Mouse (Mus musculus): ENCODE measurements around the gene Cfdp1. TPM values are rescaled to one million over a fixed set of nuclear protein-coding genes. Genes with fewer than 3 reads are reported as not detected.

Cfdp1 gene
- polyA plus RNA-seq, 2 experiments, result 129 to 210 TPM

DNA sequence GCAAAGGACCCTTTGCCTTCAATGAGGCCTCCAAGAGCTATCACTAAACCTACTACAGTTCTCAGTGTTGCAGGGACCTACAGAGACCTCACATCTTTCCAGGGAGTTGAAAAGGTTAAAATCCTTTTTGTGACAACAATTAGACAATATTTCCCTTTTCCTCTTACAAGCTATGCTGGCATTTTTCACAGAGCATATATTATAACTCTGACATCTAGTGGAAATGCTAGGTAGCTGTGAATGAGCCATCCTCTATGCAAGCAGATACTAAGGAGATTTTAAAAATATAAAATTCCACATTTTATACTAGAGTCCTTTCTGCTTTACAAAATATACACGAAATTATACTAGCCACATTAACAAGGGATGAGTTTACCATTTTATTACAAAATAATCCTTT is 41.3 kb downstream of the Cfdp1 start:
- Histone ChIP-seq H3K4me3 (replicated peaks; ENCODE audit: low read length) (no peak overlapping the region), H3K36me3 (ENCODE audit: control insufficient read depth, insufficient read depth, low read length) (peaks cover 20% of the 10 kb centered on the region), H3K4me2 (replicated peaks; ENCODE audit: low read depth, low read length, severe bottlenecking) (no peak overlapping the region), H3K9me3 (ENCODE audit: control insufficient read depth, low read length) (no peaks in the 10 kb centered on the region), H3K4me1 (ENCODE audit: control insufficient read depth, insufficient read depth, low read length) (no peaks in the 10 kb centered on the region), H3K9ac (ENCODE audit: low read depth, low read length, severe bottlenecking) (no peak overlapping the region), H3K27me3 (ENCODE audit: control insufficient read depth, insufficient read depth, low read length) (no peaks in the 10 kb centered on the region), H3K27ac (replicated peaks; ENCODE audit: low read depth, low read length) (no peak overlapping the region)
- 76% methylated on average over 1 of the region's 1 CpGs for WGBS
- TF ChIP-seq POLR2A (IDR thresholded peaks at IDR 0.05; ENCODE audit: borderline replicate concordance, extremely low read depth, insufficient read depth, insufficient read length), result no peak
- no peak for ATAC-seq (ENCODE audit: low FRiP score, low read depth)
- DNase-seq (ENCODE audit: low spot score), result no peak

- H3K4me3 ChIP-seq (replicated peaks; ENCODE audit: low read length), result no peak overlapping the region
- WGBS, result 57% methylated on average over 2 of the region's 2 CpGs
- no peak overlapping the region for H3K4me2 ChIP-seq (replicated peaks; ENCODE audit: low read depth, low read length, severe bottlenecking)
- H3K27ac ChIP-seq (replicated peaks; ENCODE audit: low read depth, low read length), result no peak overlapping the region
- no peak for DNase-seq (ENCODE audit: low spot score)
- H3K27me3 ChIP-seq (ENCODE audit: control insufficient read depth, insufficient read depth, low read length), result no peaks in the 10 kb centered on the region
- H3K36me3 ChIP-seq (ENCODE audit: control insufficient read depth, insufficient read depth, low read length), result peaks cover 15% of the 10 kb centered on the region
- no peaks in the 10 kb centered on the region for H3K4me1 ChIP-seq (ENCODE audit: control insufficient read depth, insufficient read depth, low read length)
- TF ChIP-seq POLR2A (IDR thresholded peaks at IDR 0.05; ENCODE audit: borderline replicate concordance, extremely low read depth, insufficient read depth, insufficient read length), result no peak
- no peaks in the 10 kb centered on the region for H3K9me3 ChIP-seq (ENCODE audit: control insufficient read depth, low read length)
- ATAC-seq (ENCODE audit: low FRiP score, low read depth), result no peak
- no peak overlapping the region for H3K9ac ChIP-seq (ENCODE audit: low read depth, low read length, severe bottlenecking)
These were observed 43.3 kb downstream of the Cfdp1 start for GRCm38 (mm10) chr8:111810656-111811336.

DNA sequence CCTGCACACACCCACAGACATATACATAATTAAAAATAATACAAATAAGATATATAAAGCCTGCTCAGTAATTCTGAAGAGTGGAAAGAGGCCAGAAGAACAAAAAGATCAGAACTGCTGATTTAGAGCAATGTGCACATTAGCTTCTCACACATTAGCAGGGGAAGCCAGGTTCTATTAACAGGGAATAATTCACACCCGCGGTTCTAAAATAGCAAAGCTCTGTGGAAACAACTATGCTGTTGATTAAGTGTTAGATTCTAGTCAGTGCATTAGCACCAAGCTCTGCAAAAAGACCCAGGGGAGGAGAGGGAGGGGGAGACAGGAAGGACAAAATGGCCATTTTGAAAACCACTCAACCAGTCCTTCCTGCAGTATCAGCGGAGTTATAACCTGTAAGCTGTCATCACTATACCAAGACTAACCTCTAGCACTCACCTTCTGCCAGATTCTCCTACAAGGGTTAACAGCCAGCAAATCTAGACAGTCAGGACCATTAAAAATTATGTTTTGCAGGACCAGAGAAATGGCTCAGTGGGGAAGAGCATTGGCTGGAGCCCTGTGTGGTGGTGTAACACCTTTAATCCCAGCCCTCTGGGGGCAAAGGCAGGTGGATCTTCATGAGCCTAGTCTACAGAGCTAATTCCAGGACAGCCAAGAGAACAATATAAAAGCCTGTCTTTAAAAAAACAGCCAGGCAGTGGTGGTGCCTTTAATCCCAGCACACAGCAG is 45.0 kb downstream of the Cfdp1 start:
- H3K4me2 ChIP-seq (replicated peaks; ENCODE audit: low read depth, low read length, severe bottlenecking), result no peak overlapping the region
- H3K9me3 ChIP-seq (ENCODE audit: control insufficient read depth, low read length), result no peaks in the 10 kb centered on the region
- peaks cover 13% of the 10 kb centered on the region for H3K36me3 ChIP-seq (ENCODE audit: control insufficient read depth, insufficient read depth, low read length)
- no peaks in the 10 kb centered on the region for H3K27me3 ChIP-seq (ENCODE audit: control insufficient read depth, insufficient read depth, low read length)
- H3K4me3 ChIP-seq (replicated peaks; ENCODE audit: low read length), result no peak overlapping the region
- 64% methylated on average over 3 of the region's 3 CpGs for WGBS
- no peaks in the 10 kb centered on the region for H3K4me1 ChIP-seq (ENCODE audit: control insufficient read depth, insufficient read depth, low read length)
- TF ChIP-seq POLR2A (IDR thresholded peaks at IDR 0.05; ENCODE audit: borderline replicate concordance, extremely low read depth, insufficient read depth, insufficient read length), result no peak
- ATAC-seq (ENCODE audit: low FRiP score, low read depth), result no peak
- no peak overlapping the region for H3K27ac ChIP-seq (replicated peaks; ENCODE audit: low read depth, low read length)
- no peak for DNase-seq (ENCODE audit: low spot score)
- H3K9ac ChIP-seq (ENCODE audit: low read depth, low read length, severe bottlenecking), result no peak overlapping the region

- TF ChIP-seq POLR2A (IDR thresholded peaks at IDR 0.05; ENCODE audit: borderline replicate concordance, extremely low read depth, insufficient read depth, insufficient read length), result no peak
- H3K9me3 ChIP-seq (ENCODE audit: control insufficient read depth, low read length), result no peaks in the 10 kb centered on the region
- H3K27me3 ChIP-seq (ENCODE audit: control insufficient read depth, insufficient read depth, low read length), result no peaks in the 10 kb centered on the region
- no peak for DNase-seq (ENCODE audit: low spot score)
- no peak overlapping the region for H3K27ac ChIP-seq (replicated peaks; ENCODE audit: low read depth, low read length)
- H3K9ac ChIP-seq (ENCODE audit: low read depth, low read length, severe bottlenecking), result no peak overlapping the region
- H3K36me3 ChIP-seq (ENCODE audit: control insufficient read depth, insufficient read depth, low read length), result peaks cover 16% of the 10 kb centered on the region
- no peaks in the 10 kb centered on the region for H3K4me1 ChIP-seq (ENCODE audit: control insufficient read depth, insufficient read depth, low read length)
- ATAC-seq (ENCODE audit: low FRiP score, low read depth), result no peak
- no peak overlapping the region for H3K4me3 ChIP-seq (replicated peaks; ENCODE audit: low read length)
- 90% methylated on average over 3 of the region's 3 CpGs for WGBS
- H3K4me2 ChIP-seq (replicated peaks; ENCODE audit: low read depth, low read length, severe bottlenecking), result no peak overlapping the region
These were observed 46.1 kb downstream of the Cfdp1 start for GRCm38 (mm10) chr8:111808006-111808405.

DNA sequence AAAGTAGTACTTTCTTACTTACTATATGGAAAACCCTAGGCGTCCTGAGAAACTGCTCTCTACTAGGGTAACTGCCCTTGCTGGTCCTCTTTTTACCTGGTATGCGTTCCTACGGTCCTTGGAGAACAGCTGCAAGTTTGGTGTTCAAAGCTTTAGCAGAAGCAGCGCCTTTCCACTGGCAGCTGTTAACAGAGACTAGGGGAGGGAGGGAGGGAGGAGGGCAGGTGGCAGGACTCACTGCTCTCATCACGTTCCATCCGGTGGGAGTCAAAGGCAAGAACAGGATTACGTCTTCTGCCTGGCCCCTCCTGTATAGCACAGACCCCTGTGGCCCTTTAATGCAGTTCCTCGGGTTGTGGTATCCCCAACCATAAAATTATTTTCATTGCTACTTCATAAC is 50.7 kb downstream of the Cfdp1 start:
- H3K36me3 ChIP-seq (ENCODE audit: control insufficient read depth, insufficient read depth, low read length), result peaks cover 26% of the 10 kb centered on the region
- no peak overlapping the region for H3K9ac ChIP-seq (ENCODE audit: low read depth, low read length, severe bottlenecking)
- H3K4me3 ChIP-seq (replicated peaks; ENCODE audit: low read length), result no peak overlapping the region
- DNase-seq (ENCODE audit: low spot score) (no peak), ATAC-seq (ENCODE audit: low FRiP score, low read depth) (peak; percentile 53; the same call in 1 of the 2 replicates)
- 75% methylated on average over 8 of the region's 8 CpGs for WGBS
- no peaks in the 10 kb centered on the region for H3K9me3 ChIP-seq (ENCODE audit: control insufficient read depth, low read length)
- no peaks in the 10 kb centered on the region for H3K27me3 ChIP-seq (ENCODE audit: control insufficient read depth, insufficient read depth, low read length)
- H3K4me1 ChIP-seq (ENCODE audit: control insufficient read depth, insufficient read depth, low read length), result no peaks in the 10 kb centered on the region
- H3K4me2 ChIP-seq (replicated peaks; ENCODE audit: low read depth, low read length, severe bottlenecking), result no peak overlapping the region
- no peak overlapping the region for H3K27ac ChIP-seq (replicated peaks; ENCODE audit: low read depth, low read length)
- no peak for TF ChIP-seq POLR2A (IDR thresholded peaks at IDR 0.05; ENCODE audit: borderline replicate concordance, extremely low read depth, insufficient read depth, insufficient read length)

Data from limb, embryonic 14.5 days (tissue).